Mouse (Mus musculus) CD4-positive helper T cell, adult 2 months (primary cell): Measurements from ENCODE around the gene Atf5.

ENCODE experiments used
- DNase-seq: peaks from one replicate; pipeline ENCODE4 v3.0.0-alpha.2; 2012; ENCODE audit warnings: low read depth, missing footprints, low spot score

The Atf5 gene

GRCm38 (mm10) chr7:44821666-44822448 lies 5.4 kb upstream of the Atf5 start:
- DNase-seq, result no peak

GRCm38 (mm10) chr7:44820525-44820924 lies 4.1 kb upstream of the Atf5 start:
- no peak for DNase-seq

GRCm38 (mm10) chr7:44819863-44820262 lies 3.4 kb upstream of the Atf5 start:
- no peak for DNase-seq

- no peak for DNase-seq
Measured at GRCm38 (mm10) chr7:44819391-44819790, 2.9 kb upstream of the Atf5 start.

- no peak for DNase-seq
Measured at GRCm38 (mm10) chr7:44818751-44819235, 2.3 kb upstream of the Atf5 start.

GRCm38 (mm10) chr7:44818164-44818563 lies 1.7 kb upstream of the Atf5 start:
- no peak for DNase-seq

- DNase-seq, result no peak
Measured at GRCm38 (mm10) chr7:44817441-44817840, 983 bp upstream of the Atf5 start.

- peak; percentile 99 for DNase-seq
Measured at GRCm38 (mm10) chr7:44815721-44816469, 563 bp downstream of the Atf5 start, which contains the start of the genes Nup62 and Il4i1. TSS of gene Nup62 (plus strand) at chr7:44816088. TSS of gene Il4i1 (plus strand) at chr7:44816387.

GRCm38 (mm10) chr7:44814952-44815553 lies 1.4 kb downstream of the Atf5 start:
- no peak for DNase-seq

GRCm38 (mm10) chr7:44814423-44814822 lies 2.0 kb downstream of the Atf5 start:
- no peak for DNase-seq

- no peak for DNase-seq
Measured at GRCm38 (mm10) chr7:44813985-44814384, 2.5 kb downstream of the Atf5 start.

- DNase-seq, result no peak
Measured at GRCm38 (mm10) chr7:44812651-44813325, 3.7 kb downstream of the Atf5 start.

GRCm38 (mm10) chr7:44810819-44811557 lies 5.5 kb downstream of the Atf5 start:
- no peak for DNase-seq

- DNase-seq, result no peak
Measured at GRCm38 (mm10) chr7:44810365-44810764, 6.1 kb downstream of the Atf5 start.

GRCm38 (mm10) chr7:44809466-44809865 lies 7.0 kb downstream of the Atf5 start:
- DNase-seq, result no peak

GRCm38 (mm10) chr7:44808927-44809326 lies 7.5 kb downstream of the Atf5 start:
- DNase-seq, result no peak

GRCm38 (mm10) chr7:44792781-44793180 lies 23.7 kb downstream of the Atf5 start:
- no peak for DNase-seq

GRCm38 (mm10) chr7:44790066-44790465 lies 26.4 kb downstream of the Atf5 start:
- no peak for DNase-seq

- DNase-seq, result no peak
Measured at GRCm38 (mm10) chr7:44789531-44789930, 26.9 kb downstream of the Atf5 start.

- no peak for DNase-seq
Measured at GRCm38 (mm10) chr7:44780101-44780500, 36.4 kb downstream of the Atf5 start.
